Mouse (Mus musculus) liver, embryonic 14.5 days (tissue): ENCODE data around the gene Ifi27l2b.

ENCODE experiments used
- CTCF ChIP-seq: IDR thresholded peaks from 2 replicates; pipeline ENCODE4 v1.5.1; 2016; ENCODE audit warnings: antibody characterized with exemption, low read depth, control low read depth
- EP300 ChIP-seq: IDR thresholded peaks from 2 replicates; pipeline ENCODE4 v1.6.1; 2016; ENCODE audit warnings: antibody characterized with exemption, low read depth

DNA sequence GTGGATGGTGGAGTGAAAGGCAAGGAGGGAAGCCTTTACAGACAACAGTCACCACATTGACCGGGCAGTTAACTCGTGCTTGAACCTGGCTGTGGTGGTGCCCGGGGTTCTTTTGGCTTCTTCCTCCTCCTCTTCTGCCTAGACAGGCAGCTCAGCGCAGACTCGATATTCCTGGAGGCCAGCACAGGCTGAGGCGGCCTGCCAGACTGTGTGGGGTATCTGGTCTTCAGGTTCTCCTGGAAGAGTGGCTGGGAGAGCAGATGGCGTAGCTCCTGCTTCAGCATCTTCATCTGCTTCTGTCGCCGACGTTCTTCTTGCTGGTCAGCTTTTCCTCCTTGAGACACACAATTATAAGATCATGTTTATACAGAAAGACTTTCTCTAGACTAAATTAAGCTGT, 48.9 kb downstream of the Ifi27l2b start:
- TF ChIP-seq CTCF = no peak
- TF ChIP-seq EP300 = no peak
